Mouse (Mus musculus): ENCODE results near the gene Duxf3. TPM values are rescaled to one million over a fixed set of nuclear protein-coding genes. Genes with fewer than 3 reads are reported as not detected.
"Not testable (repeated sequence)": the region's sequence is repeated elsewhere in the genome, so short reads cannot be mapped to it uniquely, and the experiment has no call there.

The Duxf3 gene
- polyA plus RNA-seq (2012; rRNA removed) (not detected in 2 replicates), polyA plus RNA-seq (2014; fragmentation: Nextera tagmentation; extraction: Ambion mirVana) (not detected in 2 replicates)

DNA sequence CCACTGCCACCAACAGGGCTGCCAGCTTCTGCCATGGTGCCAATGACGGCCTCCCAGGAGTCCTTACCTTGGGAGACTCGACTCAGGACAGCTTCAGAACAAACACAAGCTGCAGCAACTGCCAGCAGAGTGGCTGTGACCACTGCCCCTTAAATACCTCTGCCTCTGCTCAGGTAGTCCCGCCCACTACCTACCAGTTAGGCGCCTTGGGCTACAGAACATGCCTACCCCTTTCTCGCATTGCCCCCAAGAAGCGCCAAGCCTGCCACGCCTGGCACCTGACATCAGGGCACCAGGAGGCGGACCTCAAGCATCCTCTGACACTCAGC, at the start of gene Duxf3:
Gene Duxf3, minus strand, starts transcription at position 35 of the 329 bp plus-strand sequence.
- peak; percentile 44 for ATAC-seq (ENCODE audit: insufficient read depth)

DNA sequence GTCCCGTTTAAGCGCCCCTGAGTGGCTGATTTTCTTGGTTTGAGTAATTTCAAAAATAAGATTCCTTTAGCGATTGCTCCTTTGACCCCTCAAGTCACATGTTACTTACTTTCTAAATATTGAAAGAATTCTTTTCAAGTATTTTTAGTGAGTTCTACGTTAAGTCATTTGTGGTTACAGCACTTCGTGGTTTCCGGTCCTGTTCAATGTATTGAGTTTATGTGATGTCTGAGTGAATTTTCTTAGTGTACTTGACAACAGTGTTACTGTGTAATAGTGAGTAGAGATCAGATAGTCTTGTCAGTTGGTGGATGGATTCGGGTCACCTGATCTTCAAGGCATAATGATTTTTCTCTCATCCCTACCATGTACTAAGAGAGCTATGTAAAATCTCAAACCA, 49.8 kb upstream of the Duxf3 start:
- WGBS (ENCODE audit: insufficient replicate concordance) = 73% methylated on average over 7 of the region's 7 CpGs
- ATAC-seq (ENCODE audit: insufficient read depth) (no peak), DNase-seq (ENCODE audit: low read depth in 3 of 3, low spot score in 3 of 3) (no peak)
- no peaks in the 10 kb centered on the region for H3K27me3 ChIP-seq (ENCODE audit: control insufficient read depth, insufficient read depth, low read length)
- H3K36me3 ChIP-seq (replicated peaks; ENCODE audit: control insufficient read depth, insufficient read depth, low read depth) = peaks cover 5% of the 10 kb centered on the region
- H3K4me3 ChIP-seq (ENCODE audit: insufficient read depth in 1 of 2, low read depth in 2 of 2, low read length in 2 of 2) = no peak overlapping the region
- no peak for TF ChIP-seq CTCF (IDR thresholded peaks at IDR 0.05; ENCODE audit: low read depth)
- TF ChIP-seq EP300 (IDR thresholded peaks at IDR 0.05; ENCODE audit: low read depth) = no peak
- H3K4me1 ChIP-seq (replicated peaks; ENCODE audit: control insufficient read depth in 2 of 2, insufficient read depth in 2 of 2, low read length in 1 of 2) = no peaks in the 10 kb centered on the region
- no peak overlapping the region for H3K9ac ChIP-seq (replicated peaks)
- H3K27ac ChIP-seq = no peak overlapping the region
- no peaks in the 10 kb centered on the region for H3K9me3 ChIP-seq (ENCODE audit: control insufficient read depth, low read length)
- H3K4me2 ChIP-seq (ENCODE audit: low read depth) = no peak overlapping the region

More for the DNA sequence above, at the start of gene Duxf3:
- DNase-seq (ENCODE audit: low read depth in 3 of 3, low spot score in 3 of 3); H3K27ac ChIP-seq; H3K4me2 ChIP-seq (ENCODE audit: low read depth); H3K27me3 ChIP-seq (ENCODE audit: control insufficient read depth, insufficient read depth, low read length); H3K4me1 ChIP-seq (replicated peaks; ENCODE audit: control insufficient read depth in 2 of 2, insufficient read depth in 2 of 2, low read length in 1 of 2); H3K9ac ChIP-seq (replicated peaks); H3K4me3 ChIP-seq (ENCODE audit: insufficient read depth in 1 of 2, low read depth in 2 of 2, low read length in 2 of 2); H3K36me3 ChIP-seq (replicated peaks; ENCODE audit: control insufficient read depth, insufficient read depth, low read depth); H3K9me3 ChIP-seq (ENCODE audit: control insufficient read depth, low read length): not testable (repeated sequence)
- WGBS (ENCODE audit: insufficient replicate concordance) = 54% methylated on average over 6 of the region's 8 CpGs

DNA sequence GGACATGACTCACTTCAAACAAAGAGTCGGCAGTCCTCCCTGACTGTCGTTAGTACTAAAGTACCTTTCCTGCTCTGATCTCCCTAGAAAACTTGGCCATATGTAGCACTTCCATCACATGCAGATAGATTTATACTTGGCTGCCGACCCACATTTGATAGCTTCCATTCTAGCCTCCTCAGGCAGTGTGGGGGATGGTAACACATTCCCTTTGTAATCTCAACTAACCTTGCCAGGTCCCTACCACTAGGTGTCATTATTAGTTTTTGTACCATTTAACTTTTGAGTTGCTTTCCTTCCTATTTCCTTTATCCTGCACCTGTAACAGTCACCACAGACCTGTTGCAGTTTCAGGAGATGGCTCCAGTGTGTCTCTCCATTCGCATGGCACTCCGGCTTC, 26.0 kb upstream of the Duxf3 start:
- TF ChIP-seq EP300 (IDR thresholded peaks at IDR 0.05; ENCODE audit: low read depth) = no peak
- TF ChIP-seq CTCF (IDR thresholded peaks at IDR 0.05; ENCODE audit: low read depth) = peak; percentile 36; the same call in 1 of the 2 replicates
- ATAC-seq (ENCODE audit: insufficient read depth) = no peak

DNA sequence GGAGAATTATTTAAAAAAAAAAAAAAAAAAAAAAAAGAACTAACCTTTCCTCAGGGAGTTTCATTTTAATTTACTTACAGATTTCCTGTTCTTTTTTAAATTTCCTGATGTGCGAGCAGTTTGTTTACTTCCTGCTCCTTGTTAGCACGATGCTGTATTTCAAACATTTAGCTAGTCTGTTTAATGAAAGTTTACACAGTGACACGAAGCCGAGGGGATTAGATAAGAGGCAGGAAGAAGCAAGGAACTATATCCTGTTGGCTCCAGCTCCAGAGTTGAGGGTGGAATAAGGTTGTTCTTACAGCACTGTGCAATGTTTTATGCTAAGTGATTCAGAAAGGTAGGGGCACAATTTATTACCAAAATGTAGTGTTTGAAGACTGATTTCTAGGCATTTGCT, 23.5 kb upstream of the Duxf3 start:
- WGBS (ENCODE audit: insufficient replicate concordance) = 3% methylated on average over 4 of the region's 4 CpGs
- ATAC-seq (ENCODE audit: insufficient read depth) = no peak
- no peaks in the 10 kb centered on the region for H3K9me3 ChIP-seq (ENCODE audit: control insufficient read depth, low read length)
- H3K27me3 ChIP-seq (ENCODE audit: control insufficient read depth, insufficient read depth, low read length) = no peaks in the 10 kb centered on the region
- peaks cover 6 to 8% of the 10 kb centered on the region in 2 experiments for H3K4me1 ChIP-seq (replicated peaks; ENCODE audit: control insufficient read depth in 2 of 2, insufficient read depth in 2 of 2, low read length in 1 of 2)
- TF ChIP-seq CTCF (IDR thresholded peaks at IDR 0.05; ENCODE audit: low read depth) = no peak
- no peak for DNase-seq (ENCODE audit: low read depth in 3 of 3, low spot score in 3 of 3)
- peak overlapping the region; percentile 74 to 97 for H3K4me3 ChIP-seq (ENCODE audit: insufficient read depth in 1 of 2, low read depth in 2 of 2, low read length in 2 of 2)
- H3K36me3 ChIP-seq (replicated peaks; ENCODE audit: control insufficient read depth, insufficient read depth, low read depth) = no peaks in the 10 kb centered on the region; the same call in 1 of the 2 replicates
- peak overlapping the region; percentile 84 for H3K4me2 ChIP-seq (ENCODE audit: low read depth)
- peak overlapping the region; percentile 95 for H3K9ac ChIP-seq (replicated peaks)
- H3K27ac ChIP-seq = no peak overlapping the region; the same call in 1 of the 2 replicates

More for the DNA sequence above, 26.0 kb upstream of the Duxf3 start:
- Histone ChIP-seq H3K9ac (replicated peaks) (no peak overlapping the region), H3K4me1 (replicated peaks; ENCODE audit: control insufficient read depth in 2 of 2, insufficient read depth in 2 of 2, low read length in 1 of 2) (peaks cover 6 to 8% of the 10 kb centered on the region in 2 experiments), H3K4me2 (ENCODE audit: low read depth) (no peak overlapping the region), H3K36me3 (replicated peaks; ENCODE audit: control insufficient read depth, insufficient read depth, low read depth) (no peaks in the 10 kb centered on the region; the same call in 1 of the 2 replicates), H3K27me3 (ENCODE audit: control insufficient read depth, insufficient read depth, low read length) (no peaks in the 10 kb centered on the region), H3K4me3 (ENCODE audit: insufficient read depth in 1 of 2, low read depth in 2 of 2, low read length in 2 of 2) (no peak overlapping the region), H3K27ac (no peak overlapping the region), H3K9me3 (ENCODE audit: control insufficient read depth, low read length) (no peaks in the 10 kb centered on the region)
- WGBS (ENCODE audit: insufficient replicate concordance) = 65% methylated on average over 5 of the region's 5 CpGs
- no peak for DNase-seq (ENCODE audit: low read depth in 3 of 3, low spot score in 3 of 3)

DNA sequence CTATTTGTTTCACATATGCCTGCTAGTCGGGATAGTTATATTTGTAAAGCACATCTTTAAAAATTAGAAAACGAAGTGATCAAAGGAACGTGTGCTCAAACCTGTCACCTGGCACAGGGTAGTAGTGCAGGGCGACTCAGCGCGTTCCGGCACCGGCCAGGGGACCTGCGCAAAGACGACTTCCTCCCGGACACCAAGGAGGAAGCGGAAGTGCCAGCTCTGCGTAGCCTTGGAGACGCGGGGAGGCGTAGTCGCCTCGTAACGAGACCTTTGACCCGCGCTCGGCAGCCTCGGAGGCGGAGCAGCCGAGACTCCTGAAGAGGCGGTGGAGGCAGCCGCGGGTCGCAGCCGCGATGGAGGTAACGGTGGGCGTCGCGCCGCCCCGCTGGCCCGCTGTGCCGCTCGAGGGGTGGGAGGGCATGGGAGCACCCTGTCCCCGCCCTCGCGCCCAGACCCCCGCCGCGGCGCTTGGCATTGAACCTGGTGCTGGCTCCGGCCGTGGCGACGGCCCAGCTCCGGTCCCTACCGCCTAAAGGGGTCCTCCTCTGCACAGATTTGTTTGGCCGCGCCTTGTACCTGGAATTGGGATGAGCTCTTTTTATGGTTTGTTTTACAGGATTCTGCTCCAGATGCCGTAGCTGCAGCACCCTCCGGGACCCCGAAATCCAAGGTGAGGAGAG, 22.9 kb upstream of the Duxf3 start, which contains the start of gene Gcc2:
Gene Gcc2, plus strand, starts transcription at position 285 of the 680 bp plus-strand sequence.
- Histone ChIP-seq H3K9ac (replicated peaks) (peak within 1 kb of the TSS; percentile 95), H3K4me2 (ENCODE audit: low read depth) (peak within 1 kb of the TSS; percentile 84), H3K9me3 (ENCODE audit: control insufficient read depth, low read length) (no peaks in the 10 kb centered on the region), H3K27me3 (ENCODE audit: control insufficient read depth, insufficient read depth, low read length) (no peaks in the 10 kb centered on the region), H3K4me3 (ENCODE audit: insufficient read depth in 1 of 2, low read depth in 2 of 2, low read length in 2 of 2) (peak within 1 kb of the TSS; percentile 74 to 97), H3K27ac (no peak within 1 kb of the TSS; the same call in 1 of the 2 replicates), H3K4me1 (replicated peaks; ENCODE audit: control insufficient read depth in 2 of 2, insufficient read depth in 2 of 2, low read length in 1 of 2) (peaks cover 6 to 8% of the 10 kb centered on the region in 2 experiments), H3K36me3 (replicated peaks; ENCODE audit: control insufficient read depth, insufficient read depth, low read depth) (no peaks in the 10 kb centered on the region; the same call in 1 of the 2 replicates)
- under 1% methylated on average over 58 of the region's 58 CpGs for WGBS (ENCODE audit: insufficient replicate concordance)
- peak; percentile 87 to 90 (median 88) for DNase-seq (ENCODE audit: low read depth in 3 of 3, low spot score in 3 of 3)
- ATAC-seq (ENCODE audit: insufficient read depth) = peak; percentile 98
- peak; percentile 24; the same call in 1 of the 2 replicates for TF ChIP-seq CTCF (IDR thresholded peaks at IDR 0.05; ENCODE audit: low read depth)
- no peak for TF ChIP-seq EP300 (IDR thresholded peaks at IDR 0.05; ENCODE audit: low read depth)

Data from liver, embryonic 14.5 days (tissue).